Mouse (Mus musculus): ENCODE results near the gene Gm16434. TPM values are rescaled to one million over a fixed set of nuclear protein-coding genes. Genes with fewer than 3 reads are reported as not detected.
"Not testable (repeated sequence)": the region's sequence is repeated elsewhere in the genome, so short reads cannot be mapped to it uniquely, and the experiment has no call there.

Gene Gm16434
- total RNA-seq (2022) = not detected

- DNase-seq (ENCODE audit: low spot score) = not testable (repeated sequence)
Measured at GRCm38 (mm10) chr14:7194440-7194839, at the start of gene Gm16434. Gm16434 (minus strand) TSS chr14:7194540.

- not testable (repeated sequence) for DNase-seq (ENCODE audit: low spot score)
Measured at GRCm38 (mm10) chr14:7243498-7243897, 49.2 kb upstream of the Gm16434 start.

- DNase-seq (ENCODE audit: low spot score) = peak; percentile 49
Measured at GRCm38 (mm10) chr14:7200070-7200469, 5.7 kb upstream of the Gm16434 start.

GRCm38 (mm10) chr14:7174483-7174971, 19.8 kb downstream of the Gm16434 start, which contains the start of gene Gm3512:
Gm3512 (minus strand) TSS chr14:7174533.
- DNase-seq (ENCODE audit: low spot score) = not testable (repeated sequence)

Other genes starting within 250 kb of the Gm16434 start
- not detected for gene Gm6356, start 220.7 kb downstream of the Gm16434 start, total RNA-seq (2022)
- gene Gm10406, start 167.1 kb downstream of the Gm16434 start, total RNA-seq (2022) = under 1 TPM in 1 of 4 experiments, not detected in 3; 0.41 TPM
- gene Gm3685, start 149.6 kb downstream of the Gm16434 start, total RNA-seq (2022) = not detected
- gene Gm3696, start 93.9 kb downstream of the Gm16434 start, total RNA-seq (2022) = under 1 TPM in 1 of 4 experiments, not detected in 3; 0.47 TPM
- gene Gm6676, start 69.1 kb downstream of the Gm16434 start, total RNA-seq (2022) = not detected
- under 1 TPM in 2 of 4 experiments, not detected in 2; 0.24 to 0.28 TPM for gene Gm3512, start 20.0 kb downstream of the Gm16434 start, total RNA-seq (2022)
- not detected for gene Gm3727, start 70.2 kb upstream of the Gm16434 start, total RNA-seq (2022)
- not detected for gene Gm3739, start 120.5 kb upstream of the Gm16434 start, total RNA-seq (2022)
- gene Gm5797, start 137.9 kb upstream of the Gm16434 start, total RNA-seq (2022) = not detected
- gene Gm8374, start 170.6 kb upstream of the Gm16434 start, total RNA-seq (2022) = not detected